Mouse (Mus musculus) small intestine, adult 2 months (tissue): Measurements from ENCODE around the gene Fbxw4. TPM values are rescaled to one million over a fixed set of nuclear protein-coding genes. Genes with fewer than 3 reads are reported as not detected.

Source experiments
- H3K27ac ChIP-seq: fragments of 200-500 bp; 2 replicates; pipeline ENCODE4 v1.5.1; 2012; ENCODE audit warnings: low read depth, low read length, control low read depth, inconsistent platforms; ENCODE audit not compliant: insufficient read depth
- H3K27me3 ChIP-seq: fragments of 200-500 bp; 2 replicates; pipeline ENCODE4 v1.6.1; 2012; ENCODE audit warnings: mild to moderate bottlenecking, moderate library complexity, low read length, inconsistent platforms; ENCODE audit not compliant: control insufficient read depth, insufficient read depth
- H3K36me3 ChIP-seq: fragments of 200-500 bp; 2 replicates; pipeline ENCODE4 v1.6.1; 2012; ENCODE audit warnings: mild to moderate bottlenecking, low read length, control low read depth, inconsistent platforms; ENCODE audit not compliant: control insufficient read depth, insufficient read depth
- H3K4me1 ChIP-seq: fragments of 200-500 bp; 2 replicates; pipeline ENCODE4 v1.6.1; 2012; ENCODE audit warnings: low read length, inconsistent platforms, mixed read lengths; ENCODE audit not compliant: control insufficient read depth, insufficient read depth, insufficient read length
- H3K4me3 ChIP-seq: fragments of 200-500 bp; 2 replicates; pipeline ENCODE4 v1.5.1; 2012; ENCODE audit warnings: low read depth, mild to moderate bottlenecking, control low read depth, inconsistent platforms, low read length, moderate library complexity
- CTCF ChIP-seq: fragments of 200-500 bp; IDR thresholded peaks from 2 replicates; pipeline ENCODE4 v1.5.1; 2012; ENCODE audit warnings: low read depth, mild to moderate bottlenecking, control low read depth, inconsistent platforms, low read length, moderate library complexity, mixed read lengths; ENCODE audit not compliant: insufficient replicate concordance, insufficient read length; ENCODE audit errors: extremely low read depth
- POLR2A ChIP-seq: fragments of 200-500 bp; IDR thresholded peaks from 2 replicates; pipeline ENCODE4 v1.6.1; 2012; ENCODE audit warnings: low read depth, mild to moderate bottlenecking, control low read depth, inconsistent platforms, low read length, moderate library complexity
- WGBS: fragments of 180-500 bp; shearing (Covaris S2); methylation state at CpG from one replicate; pipeline ENCODE4 v1.1.7; 2018; 5-methylcytosine and 5-hydroxymethylcytosine counted together
- polyA plus RNA-seq: library from polyadenylated mRNA; depleted of rRNA; stranded (reverse); fragments of >200 nt; gene quantifications from 2 replicates; pipeline ENCODE4 v1.2.3, GENCODE M21; 2012

The Fbxw4 gene
- polyA plus RNA-seq, 1 experiment = 44.8 TPM

DNA sequence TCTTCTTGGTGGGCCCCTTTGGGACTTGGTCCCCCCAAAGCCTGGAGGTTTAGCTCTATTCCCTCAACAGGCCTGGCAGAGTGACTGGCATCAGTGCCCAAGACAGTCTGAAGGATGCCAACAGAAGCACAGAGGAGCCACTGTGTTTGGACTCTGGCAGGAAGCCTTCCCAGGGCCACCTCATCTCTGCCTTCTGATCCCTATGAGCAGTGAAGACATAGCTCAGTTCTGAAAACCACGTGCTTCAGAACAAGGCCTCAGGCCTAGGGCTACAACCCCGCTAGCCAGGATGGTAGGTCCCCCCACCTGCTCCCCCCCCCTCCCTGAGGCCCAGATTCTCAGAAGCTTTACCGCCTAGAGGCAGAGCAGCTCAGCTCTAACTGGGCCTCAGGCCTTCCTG is 45.2 kb downstream of the Fbxw4 start:
- no peak overlapping the region for H3K4me3 ChIP-seq
- H3K27me3 ChIP-seq = no peaks in the 10 kb centered on the region
- H3K4me1 ChIP-seq = peaks cover 4% of the 10 kb centered on the region; the same call in 1 of the 2 replicates
- TF ChIP-seq CTCF (no peak), POLR2A (no peak)
- no peaks in the 10 kb centered on the region for H3K36me3 ChIP-seq
- no peak overlapping the region for H3K27ac ChIP-seq
- WGBS = 88% methylated on average over 3 of the region's 3 CpGs

DNA sequence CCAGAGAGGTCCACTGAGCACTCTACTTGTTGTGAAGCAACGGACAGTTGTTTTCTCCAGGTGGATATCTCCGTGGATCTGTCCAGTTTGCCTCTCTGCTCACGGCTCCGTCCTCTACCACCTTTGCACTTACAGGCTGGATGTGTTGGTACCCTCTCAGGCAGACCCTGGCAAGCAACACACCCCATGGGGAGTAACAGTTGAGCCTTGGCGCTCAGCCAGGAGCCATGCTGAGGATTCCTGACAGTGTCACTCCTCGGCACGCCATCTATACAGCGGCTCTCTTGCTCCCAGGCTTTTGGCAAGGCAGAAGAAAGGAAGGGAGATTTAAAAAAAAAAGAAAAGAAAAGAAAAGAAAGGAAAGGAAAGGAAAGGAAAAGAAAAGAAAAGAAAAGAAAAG is 45.7 kb downstream of the Fbxw4 start:
- no peaks in the 10 kb centered on the region for H3K27me3 ChIP-seq
- no peak overlapping the region for H3K27ac ChIP-seq
- whole genome bisulfite sequencing = 93% methylated on average over 8 of the region's 8 CpGs
- H3K4me3 ChIP-seq = no peak overlapping the region
- H3K36me3 ChIP-seq = no peaks in the 10 kb centered on the region
- TF ChIP-seq POLR2A = no peak
- TF ChIP-seq CTCF = no peak
- H3K4me1 ChIP-seq = peaks cover 4% of the 10 kb centered on the region; the same call in 1 of the 2 replicates

DNA sequence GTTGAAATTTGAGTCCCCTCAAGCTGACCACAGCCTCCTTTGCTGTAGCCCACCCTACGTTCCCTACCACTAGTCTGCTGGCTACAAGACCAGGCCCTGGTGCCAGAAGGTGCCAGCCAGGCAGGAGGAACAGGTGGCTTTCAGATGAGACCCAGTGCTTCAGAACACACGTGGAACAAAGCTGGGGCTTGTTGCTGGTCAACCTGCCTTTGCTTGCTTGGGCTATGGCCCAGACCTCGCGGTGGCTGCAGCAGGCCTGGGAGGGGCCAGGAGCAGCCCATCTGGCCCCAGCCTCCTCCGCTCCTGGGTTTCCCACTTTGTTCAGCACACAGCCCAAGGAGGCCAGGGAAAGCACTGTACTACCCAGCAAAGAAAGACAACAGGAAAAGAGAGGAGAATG is 49.3 kb downstream of the Fbxw4 start:
- Histone ChIP-seq H3K27ac (no peak overlapping the region), H3K4me1 (peaks cover 4% of the 10 kb centered on the region; the same call in 1 of the 2 replicates), H3K36me3 (no peaks in the 10 kb centered on the region), H3K4me3 (no peak overlapping the region), H3K27me3 (no peaks in the 10 kb centered on the region)
- WGBS = 81% methylated on average over 5 of the region's 5 CpGs
- TF ChIP-seq CTCF (no peak), POLR2A (no peak)

DNA sequence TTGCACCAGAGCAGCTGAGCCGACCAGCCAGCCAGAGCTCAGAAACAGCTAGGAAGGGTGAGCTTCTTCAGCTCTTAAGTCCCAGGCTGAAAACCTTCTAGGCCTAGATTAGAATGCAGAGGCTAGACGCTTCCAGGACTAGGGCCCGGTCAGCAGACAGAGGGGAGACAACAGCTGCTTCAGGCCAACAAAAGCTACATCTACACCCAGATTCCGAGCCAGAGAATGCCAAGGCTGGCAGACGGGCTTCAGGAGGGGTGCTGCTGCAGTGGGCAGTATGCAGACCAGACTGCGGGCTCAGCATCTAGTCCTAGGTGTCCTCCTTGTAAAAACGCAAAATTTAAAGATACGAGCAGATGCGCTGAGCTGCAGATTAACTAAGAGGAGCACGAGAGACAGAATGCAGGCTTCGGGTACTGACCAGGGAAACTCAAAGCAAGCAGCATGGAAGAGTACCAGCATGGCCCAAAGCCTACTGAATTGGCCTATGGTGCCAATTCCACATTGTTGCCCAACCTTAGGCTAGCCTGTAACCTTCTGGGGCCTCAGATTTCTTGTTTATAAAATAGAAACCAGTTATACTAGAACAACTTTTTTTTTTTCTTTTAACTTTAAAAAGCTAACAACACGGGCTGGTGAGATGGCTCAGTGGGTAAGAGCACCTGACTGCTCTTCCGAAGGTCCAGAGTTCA is 51.3 kb downstream of the Fbxw4 start:
- no peaks in the 10 kb centered on the region for H3K36me3 ChIP-seq

DNA sequence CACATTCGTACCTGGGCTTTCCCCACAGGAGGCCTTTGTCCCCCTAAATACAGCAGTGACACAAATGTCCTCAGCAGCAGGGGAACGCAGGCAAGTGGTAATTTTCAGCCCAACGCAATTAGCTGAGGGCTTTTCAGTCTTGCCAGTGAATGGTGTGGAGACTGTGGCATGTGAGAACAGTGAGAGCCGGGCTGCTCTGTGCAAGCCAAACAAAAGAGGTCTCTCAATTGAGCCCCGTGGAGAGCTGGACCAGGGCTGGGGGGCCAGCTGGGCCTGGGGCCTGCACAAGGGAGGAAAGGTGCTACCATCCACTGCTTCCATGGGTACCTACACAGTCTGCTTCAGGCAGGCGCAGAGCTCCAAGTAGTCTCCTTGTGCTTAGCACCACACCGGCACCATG is 52.6 kb downstream of the Fbxw4 start:
- Histone ChIP-seq H3K4me1 (no peaks in the 10 kb centered on the region), H3K4me3 (no peak overlapping the region), H3K27ac (no peak overlapping the region), H3K27me3 (no peaks in the 10 kb centered on the region), H3K36me3 (no peaks in the 10 kb centered on the region)
- 89% methylated on average over 7 of the region's 7 CpGs for WGBS
- TF ChIP-seq POLR2A (no peak), CTCF (no peak)

More for the DNA sequence above, 51.3 kb downstream of the Fbxw4 start:
- Histone ChIP-seq H3K27ac (no peak overlapping the region), H3K4me3 (no peak overlapping the region), H3K27me3 (no peaks in the 10 kb centered on the region), H3K4me1 (no peaks in the 10 kb centered on the region)
- TF ChIP-seq POLR2A = no peak
- TF ChIP-seq CTCF = no peak
- WGBS = 93% methylated on average over 13 of the region's 13 CpGs

DNA sequence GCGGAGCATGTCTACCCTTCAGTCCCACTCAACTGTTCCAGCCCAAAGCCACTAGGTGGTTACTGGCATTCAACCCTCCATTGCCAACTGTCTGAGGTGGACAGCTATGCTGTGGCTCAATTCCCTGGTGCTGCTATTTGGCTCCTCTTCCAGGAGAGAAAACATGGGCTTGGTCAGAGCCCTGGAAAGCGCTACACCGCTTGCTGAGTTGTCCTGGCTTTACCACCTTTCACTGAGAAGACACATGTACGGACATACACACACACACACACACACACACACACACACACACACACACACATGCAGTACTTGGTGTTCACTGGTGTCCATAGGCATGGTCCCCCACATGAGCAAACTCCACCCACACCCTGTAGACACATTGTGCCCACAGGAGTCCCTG is 53.4 kb downstream of the Fbxw4 start:
- H3K36me3 ChIP-seq = no peaks in the 10 kb centered on the region
- no peaks in the 10 kb centered on the region for H3K4me1 ChIP-seq
- WGBS = 98% methylated on average over 4 of the region's 4 CpGs
- H3K4me3 ChIP-seq = no peak overlapping the region
- H3K27ac ChIP-seq = no peak overlapping the region
- no peaks in the 10 kb centered on the region for H3K27me3 ChIP-seq
- TF ChIP-seq CTCF (no peak), POLR2A (no peak)

DNA sequence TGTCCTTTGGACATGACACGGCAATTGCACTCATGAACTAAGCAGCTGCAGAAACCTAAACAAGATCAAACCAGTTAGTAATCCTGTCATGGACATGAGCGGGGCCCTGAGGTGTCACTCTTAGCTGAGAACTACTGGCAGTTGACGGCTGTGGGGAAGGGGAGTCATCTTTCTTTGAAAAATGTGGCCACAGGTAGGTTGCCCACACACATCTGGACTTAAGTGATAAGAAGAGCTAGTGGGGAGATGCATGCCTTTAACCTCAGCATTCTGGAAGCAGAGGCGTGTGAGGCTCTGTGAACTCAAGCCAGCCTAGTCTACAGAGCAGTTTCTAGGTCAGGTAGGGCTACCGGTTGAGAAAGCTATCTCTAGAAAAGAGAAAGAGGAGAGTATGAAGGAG is 57.5 kb downstream of the Fbxw4 start:
- WGBS = 86% methylated on average over 5 of the region's 5 CpGs
- no peaks in the 10 kb centered on the region for H3K36me3 ChIP-seq
- no peaks in the 10 kb centered on the region for H3K27me3 ChIP-seq
- no peak for TF ChIP-seq CTCF
- no peak for TF ChIP-seq POLR2A
- H3K4me1 ChIP-seq = no peaks in the 10 kb centered on the region
- no peak overlapping the region for H3K27ac ChIP-seq
- H3K4me3 ChIP-seq = no peak overlapping the region

DNA sequence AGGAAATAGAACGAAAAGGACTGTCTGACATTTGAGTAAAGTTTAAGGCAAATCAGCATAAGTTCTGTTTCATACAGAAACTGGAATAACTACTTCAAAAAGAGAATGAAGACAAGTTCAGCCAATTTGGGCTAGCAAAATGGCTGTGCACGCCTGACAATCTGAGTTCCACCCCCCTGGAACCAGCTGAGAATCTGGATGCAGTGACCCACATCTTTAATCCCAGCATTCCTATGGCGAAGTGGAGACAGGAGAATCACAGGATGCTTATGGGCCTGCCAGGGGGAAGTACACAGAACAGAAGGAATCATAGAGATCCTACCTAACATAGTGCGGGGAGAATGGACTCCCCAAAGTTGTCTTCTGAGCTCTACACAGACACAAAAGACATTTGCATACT is 63.0 kb downstream of the Fbxw4 start:
- H3K4me3 ChIP-seq = no peak overlapping the region
- H3K4me1 ChIP-seq = 0 out of 2 replicates have a peak, but pooled peaks cover 4% of the 10 kb centered on the region
- no peak overlapping the region for H3K27ac ChIP-seq
- H3K27me3 ChIP-seq = no peaks in the 10 kb centered on the region
- 93% methylated on average over 4 of the region's 4 CpGs for WGBS
- no peaks in the 10 kb centered on the region for H3K36me3 ChIP-seq
- TF ChIP-seq POLR2A (no peak), CTCF (no peak)
